24 mouse cellular contexts compared by ENCODE assay signal in genomic region chr2:36997030-36997429, GRCm38 (mm10). TPM values are rescaled to one million over a fixed set of nuclear protein-coding genes. Genes with fewer than 3 reads are reported as not detected.
"Had no signal": no experiment of that assay in that cellular context is flagged by ENCODE, and none has a peak within 500 bp of the region (broad histone marks: within the 10 kb centered on the region; RNA-seq: fewer than 3 reads in every experiment).

No protein-coding gene starts in this region.

- H3K36me3 ChIP-seq: kidney, embryonic 15.5 days; midbrain, embryonic 12.5 days; midbrain, embryonic 15.5 days; neural tube, embryonic 12.5 days; neural tube, embryonic 15.5 days had no signal

- H3K4me2 ChIP-seq: kidney, embryonic 15.5 days; lung, embryonic 14.5 days; midbrain, embryonic 12.5 days; midbrain, embryonic 15.5 days; neural tube, embryonic 12.5 days; neural tube, embryonic 15.5 days had no signal

- H3K9me3 ChIP-seq: kidney, embryonic 15.5 days had no signal

- H3K27ac ChIP-seq: kidney, embryonic 15.5 days; left cerebral cortex, adult 2 months; liver, embryonic 14.5 days; macrophage; midbrain, embryonic 12.5 days; midbrain, embryonic 15.5 days; neural tube, embryonic 12.5 days; neural tube, embryonic 15.5 days; stomach, postnatal 0 days had no signal

- ATAC-seq: liver, postnatal 0 days; lung, postnatal 0 days; midbrain, embryonic 15.5 days had no signal

- H3K9ac ChIP-seq: kidney, embryonic 15.5 days; liver, embryonic 14.5 days; liver, postnatal 0 days; lung, embryonic 14.5 days; midbrain, embryonic 12.5 days; midbrain, embryonic 15.5 days; neural tube, embryonic 12.5 days; neural tube, embryonic 15.5 days had no signal

- H3K4me3 ChIP-seq: kidney, embryonic 15.5 days; left cerebral cortex, adult 2 months; midbrain, embryonic 12.5 days; midbrain, embryonic 15.5 days; neural tube, embryonic 12.5 days; neural tube, embryonic 15.5 days had no signal

- DNase-seq: kidney, postnatal 10 days; kidney, postnatal 36 days; layer of hippocampus, postnatal 36 days; liver, postnatal 0 days; lung, embryonic 14.5 days; right cerebral cortex, adult 18-20 months; right cerebral cortex, postnatal 25 days; thymus, postnatal 25 days had no signal

- H3K27me3 ChIP-seq: kidney, embryonic 15.5 days; midbrain, embryonic 12.5 days; midbrain, embryonic 15.5 days; neural tube, embryonic 12.5 days; neural tube, embryonic 15.5 days had no signal

- H3K4me1 ChIP-seq: kidney, embryonic 15.5 days; midbrain, embryonic 12.5 days; midbrain, embryonic 15.5 days; neural tube, embryonic 12.5 days; neural tube, embryonic 15.5 days had no signal

RNA-seq across cellular contexts. Expression of gene Olfr357, which starts 3.4 kb away (rescaled TPM):
- polyA plus RNA-seq: kidney, embryonic 15.5 days; limb, embryonic 11.5 days; limb, embryonic 14.5 days; liver, adult 2 months; liver, embryonic 14.5 days; liver, postnatal 0 days; lung, embryonic 14.5 days; lung, postnatal 0 days; macrophage; midbrain, embryonic 12.5 days; midbrain, embryonic 15.5 days; neural tube, embryonic 12.5 days; neural tube, embryonic 15.5 days; spleen, adult 2 months; stomach, embryonic 14.5 days; stomach, postnatal 0 days; thymus, postnatal 0 days had no signal

RNA-seq across cellular contexts. Expression of gene Olfr358, which starts 12.1 kb away (rescaled TPM):
- polyA plus RNA-seq: kidney, embryonic 15.5 days; limb, embryonic 11.5 days; limb, embryonic 14.5 days; liver, adult 2 months; liver, embryonic 14.5 days; liver, postnatal 0 days; lung, embryonic 14.5 days; lung, postnatal 0 days; macrophage; midbrain, embryonic 12.5 days; midbrain, embryonic 15.5 days; neural tube, embryonic 12.5 days; neural tube, embryonic 15.5 days; spleen, adult 2 months; stomach, embryonic 14.5 days; stomach, postnatal 0 days; thymus, postnatal 0 days had no signal
